Mouse (Mus musculus): ENCODE measurements at regions not wholly inside any gene's neighbourhood (a gene's known extent, or its start where the extent isn't known, plus 50 kb on each side); places are given as distances from the start of the nearest gene placed in this dataset.

DNA sequence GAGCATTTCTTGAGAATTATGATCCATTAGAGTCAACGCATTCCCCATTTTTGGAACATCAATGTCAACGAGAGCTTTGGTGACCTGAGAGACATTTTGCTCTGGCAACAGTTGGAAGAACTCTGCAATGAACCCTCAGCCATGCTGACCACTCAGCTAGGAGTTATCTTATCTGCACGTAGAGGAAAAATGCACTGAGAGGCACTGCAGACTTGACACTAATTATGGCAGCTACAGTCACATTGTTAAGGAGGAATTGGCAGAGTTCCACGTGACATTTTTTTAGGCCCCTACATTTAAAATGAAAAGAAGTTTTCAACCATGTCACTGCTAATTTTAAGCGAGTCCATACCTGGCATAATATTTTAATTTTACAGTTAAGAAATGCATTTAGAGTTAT lies 197.6 kb upstream of the Tas2r134 start:
- H3K4me2 ChIP-seq (replicated peaks; ENCODE audit: low read depth, low read length) = no peak overlapping the region
- no peaks in the 10 kb centered on the region for H3K27me3 ChIP-seq (ENCODE audit: insufficient read depth, low read length)
- no peak for ATAC-seq (ENCODE audit: low FRiP score, low TSS enrichment)
- H3K9ac ChIP-seq (replicated peaks; ENCODE audit: low read length) = no peak overlapping the region
- WGBS = 61% methylated on average over 5 of the region's 5 CpGs
- H3K4me1 ChIP-seq (ENCODE audit: insufficient read depth, low read length) = no peaks in the 10 kb centered on the region
- H3K27ac ChIP-seq (ENCODE audit: low read length) = no peak overlapping the region
- no peaks in the 10 kb centered on the region for H3K36me3 ChIP-seq (ENCODE audit: insufficient read depth, low read length)
- H3K4me3 ChIP-seq (ENCODE audit: low read length) = no peak overlapping the region
- 0 out of 2 replicates have a peak, but pooled peaks cover 4% of the 10 kb centered on the region for H3K9me3 ChIP-seq (ENCODE audit: low read length)

- Histone ChIP-seq H3K36me3 (ENCODE audit: insufficient read depth, low read length) (no peaks in the 10 kb centered on the region), H3K4me3 (ENCODE audit: low read length) (no peak overlapping the region), H3K9ac (replicated peaks; ENCODE audit: low read length) (no peak overlapping the region), H3K4me1 (ENCODE audit: insufficient read depth, low read length) (peaks cover 17% of the 10 kb centered on the region), H3K27ac (ENCODE audit: low read length) (no peak overlapping the region), H3K27me3 (ENCODE audit: insufficient read depth, low read length) (no peaks in the 10 kb centered on the region), H3K9me3 (ENCODE audit: low read length) (no peaks in the 10 kb centered on the region), H3K4me2 (replicated peaks; ENCODE audit: low read depth, low read length) (no peak overlapping the region)
- WGBS = 17% methylated on average over 6 of the region's 6 CpGs
- peak; percentile 82 for ATAC-seq (ENCODE audit: low FRiP score, low TSS enrichment)
These were observed 204.9 kb upstream of the Tas2r134 start for GRCm38 (mm10) chr2:51422442-51422841.

DNA sequence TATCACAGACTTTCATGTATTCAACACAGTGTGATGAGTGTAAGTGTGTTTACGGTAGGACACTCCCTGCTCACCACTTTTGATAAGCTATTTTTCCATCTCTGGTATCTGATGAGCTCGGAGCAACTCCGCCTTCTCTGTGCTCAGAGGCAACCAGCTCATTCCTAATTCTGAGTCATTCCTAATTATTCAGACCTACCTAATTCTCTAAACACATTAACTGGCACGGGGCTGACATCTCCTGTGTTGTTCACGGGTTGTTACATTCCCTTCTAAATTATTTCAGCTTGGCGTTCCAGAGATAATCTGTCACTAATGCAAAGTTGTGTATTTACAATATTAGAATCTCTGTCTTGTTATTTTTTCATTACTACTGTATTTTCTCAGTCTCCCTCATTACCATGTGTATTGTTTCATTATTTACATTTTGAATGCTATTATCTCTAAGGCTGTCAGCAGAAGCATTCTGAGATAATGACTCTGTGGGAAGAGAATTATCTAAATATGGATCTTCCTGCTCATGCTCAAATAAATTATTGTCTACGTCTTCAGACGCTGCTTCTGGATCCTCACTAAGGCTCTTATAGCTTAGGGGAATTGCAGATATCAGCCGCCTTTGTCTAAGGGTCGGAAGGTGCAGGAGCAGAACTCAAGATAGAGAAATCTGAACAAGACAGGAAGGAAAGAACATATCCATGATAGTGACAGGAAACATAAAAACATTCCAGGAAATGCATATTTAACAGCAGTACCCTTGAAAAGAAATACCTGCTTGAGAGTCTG lies 209.2 kb upstream of the Tas2r134 start:
- no peak overlapping the region for H3K4me2 ChIP-seq (replicated peaks; ENCODE audit: low read depth, low read length)
- no peaks in the 10 kb centered on the region for H3K27me3 ChIP-seq (ENCODE audit: insufficient read depth, low read length)
- ATAC-seq (ENCODE audit: low FRiP score, low TSS enrichment) = no peak
- H3K9me3 ChIP-seq (ENCODE audit: low read length) = no peaks in the 10 kb centered on the region
- 70% methylated on average over 10 of the region's 10 CpGs for WGBS
- no peaks in the 10 kb centered on the region for H3K36me3 ChIP-seq (ENCODE audit: insufficient read depth, low read length)
- no peak overlapping the region for H3K9ac ChIP-seq (replicated peaks; ENCODE audit: low read length)
- no peak overlapping the region for H3K27ac ChIP-seq (ENCODE audit: low read length)
- H3K4me1 ChIP-seq (ENCODE audit: insufficient read depth, low read length) = peaks cover 13% of the 10 kb centered on the region
- H3K4me3 ChIP-seq (ENCODE audit: low read length) = no peak overlapping the region

GRCm38 (mm10) chr2:51388390-51388789 lies 238.9 kb upstream of the Tas2r134 start:
- 86% methylated on average over 9 of the region's 9 CpGs for WGBS

DNA sequence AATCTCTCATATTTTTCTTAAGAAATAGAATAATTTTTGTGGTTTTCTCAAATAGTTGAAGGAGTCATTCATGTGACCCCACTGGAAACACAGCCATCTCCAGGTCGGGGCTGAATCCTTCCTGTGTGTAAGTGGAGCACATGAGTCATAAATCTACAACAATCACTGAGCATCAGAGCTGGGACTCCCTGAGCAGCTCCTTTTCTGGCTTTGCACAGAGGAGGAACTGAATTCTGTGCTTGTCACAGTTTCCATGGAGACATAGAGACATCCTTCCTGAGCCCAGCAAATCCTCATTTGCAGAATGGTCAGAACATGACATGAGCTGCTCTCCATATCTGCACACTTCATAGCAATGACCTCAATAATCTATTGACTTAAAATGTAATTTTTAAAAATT lies 238.2 kb upstream of the Rnd3 start:
- H3K4me2 ChIP-seq (replicated peaks; ENCODE audit: low read depth, low read length) = no peak overlapping the region
- no peak for ATAC-seq (ENCODE audit: low FRiP score, low TSS enrichment)
- no peaks in the 10 kb centered on the region for H3K4me1 ChIP-seq (ENCODE audit: insufficient read depth, low read length)
- no peak overlapping the region for H3K9ac ChIP-seq (replicated peaks; ENCODE audit: low read length)
- no peaks in the 10 kb centered on the region for H3K9me3 ChIP-seq (ENCODE audit: low read length)
- H3K4me3 ChIP-seq (ENCODE audit: low read length) = no peak overlapping the region
- no peaks in the 10 kb centered on the region for H3K36me3 ChIP-seq (ENCODE audit: insufficient read depth, low read length)
- H3K27ac ChIP-seq (ENCODE audit: low read length) = no peak overlapping the region
- WGBS = 19% methylated on average over 1 of the region's 1 CpGs
- H3K27me3 ChIP-seq (ENCODE audit: insufficient read depth, low read length) = no peaks in the 10 kb centered on the region

More at GRCm38 (mm10) chr2:51388390-51388789, 238.9 kb upstream of the Tas2r134 start:
- Histone ChIP-seq H3K27ac (ENCODE audit: low read length) (no peak overlapping the region), H3K9ac (replicated peaks; ENCODE audit: low read length) (no peak overlapping the region), H3K4me3 (ENCODE audit: low read length) (no peak overlapping the region), H3K9me3 (ENCODE audit: low read length) (no peaks in the 10 kb centered on the region), H3K4me1 (ENCODE audit: insufficient read depth, low read length) (no peaks in the 10 kb centered on the region), H3K36me3 (ENCODE audit: insufficient read depth, low read length) (no peaks in the 10 kb centered on the region), H3K27me3 (ENCODE audit: insufficient read depth, low read length) (no peaks in the 10 kb centered on the region), H3K4me2 (replicated peaks; ENCODE audit: low read depth, low read length) (no peak overlapping the region)
- no peak for ATAC-seq (ENCODE audit: low FRiP score, low TSS enrichment)

- no peaks in the 10 kb centered on the region for H3K4me1 ChIP-seq (ENCODE audit: insufficient read depth, low read length)
- H3K27me3 ChIP-seq (ENCODE audit: insufficient read depth, low read length) = no peaks in the 10 kb centered on the region
- WGBS = 86% methylated on average over 4 of the region's 4 CpGs
- H3K4me3 ChIP-seq (ENCODE audit: low read length) = no peak overlapping the region
- H3K9ac ChIP-seq (replicated peaks; ENCODE audit: low read length) = no peak overlapping the region
- H3K9me3 ChIP-seq (ENCODE audit: low read length) = no peaks in the 10 kb centered on the region
- H3K36me3 ChIP-seq (ENCODE audit: insufficient read depth, low read length) = no peaks in the 10 kb centered on the region
- no peak overlapping the region for H3K27ac ChIP-seq (ENCODE audit: low read length)
- ATAC-seq (ENCODE audit: low FRiP score, low TSS enrichment) = no peak
- H3K4me2 ChIP-seq (replicated peaks; ENCODE audit: low read depth, low read length) = no peak overlapping the region
These were observed 227.7 kb upstream of the Rnd3 start for GRCm38 (mm10) chr2:51376597-51376996.

DNA sequence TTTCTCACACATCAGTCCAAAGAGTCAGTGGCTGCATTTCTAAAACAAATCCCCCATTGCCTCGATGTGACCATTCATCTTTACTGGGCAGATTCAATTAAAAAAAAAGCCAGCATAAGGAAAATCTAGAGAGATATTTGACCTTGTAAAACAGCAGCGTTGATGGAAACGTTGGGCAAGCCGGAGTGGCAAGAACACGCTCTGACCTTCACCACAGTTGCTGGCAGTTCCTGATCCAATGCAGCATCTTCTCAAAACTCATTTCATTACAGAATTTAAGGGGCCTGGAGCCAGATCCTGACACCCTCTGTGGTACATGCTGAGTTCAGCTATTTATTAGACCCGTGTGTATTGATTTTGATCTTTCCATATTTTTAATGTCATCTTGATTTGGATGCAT lies 225.7 kb upstream of the Rnd3 start:
- no peak overlapping the region for H3K9ac ChIP-seq (replicated peaks; ENCODE audit: low read length)
- no peak overlapping the region for H3K27ac ChIP-seq (ENCODE audit: low read length)
- no peak overlapping the region for H3K4me2 ChIP-seq (replicated peaks; ENCODE audit: low read depth, low read length)
- 88% methylated on average over 6 of the region's 6 CpGs for WGBS
- H3K4me1 ChIP-seq (ENCODE audit: insufficient read depth, low read length) = no peaks in the 10 kb centered on the region
- H3K36me3 ChIP-seq (ENCODE audit: insufficient read depth, low read length) = no peaks in the 10 kb centered on the region
- no peaks in the 10 kb centered on the region for H3K9me3 ChIP-seq (ENCODE audit: low read length)
- ATAC-seq (ENCODE audit: low FRiP score, low TSS enrichment) = no peak
- no peaks in the 10 kb centered on the region for H3K27me3 ChIP-seq (ENCODE audit: insufficient read depth, low read length)
- H3K4me3 ChIP-seq (ENCODE audit: low read length) = no peak overlapping the region

DNA sequence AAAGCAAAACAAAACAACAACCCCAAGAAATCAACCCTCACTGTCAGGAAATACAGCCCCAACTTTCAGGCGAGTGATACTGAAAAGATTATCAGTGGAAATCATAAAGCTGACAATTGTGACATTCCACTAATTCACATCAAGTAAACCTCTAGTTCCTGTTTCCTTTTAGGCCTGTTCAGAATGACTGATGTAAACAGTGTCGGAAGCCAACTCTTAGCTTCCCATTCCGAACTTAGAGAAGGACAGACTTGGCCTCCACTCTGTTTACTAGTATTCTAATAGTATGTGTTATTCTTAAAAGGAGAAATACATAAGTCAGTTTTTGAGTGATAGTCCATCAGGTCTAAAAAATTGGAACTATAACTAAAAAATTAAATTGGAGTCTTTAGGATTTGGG lies 223.9 kb upstream of the Rnd3 start:
- Histone ChIP-seq H3K27ac (ENCODE audit: low read length) (no peak overlapping the region), H3K4me1 (ENCODE audit: insufficient read depth, low read length) (no peaks in the 10 kb centered on the region), H3K4me3 (ENCODE audit: low read length) (no peak overlapping the region), H3K27me3 (ENCODE audit: insufficient read depth, low read length) (no peaks in the 10 kb centered on the region), H3K9ac (replicated peaks; ENCODE audit: low read length) (no peak overlapping the region), H3K4me2 (replicated peaks; ENCODE audit: low read depth, low read length) (no peak overlapping the region), H3K9me3 (ENCODE audit: low read length) (no peaks in the 10 kb centered on the region), H3K36me3 (ENCODE audit: insufficient read depth, low read length) (no peaks in the 10 kb centered on the region)
- 53% methylated on average over 3 of the region's 3 CpGs for WGBS
- ATAC-seq (ENCODE audit: low FRiP score, low TSS enrichment) = no peak

- 60% methylated on average over 9 of the region's 9 CpGs for WGBS
- Histone ChIP-seq H3K4me3 (ENCODE audit: low read length) (no peak overlapping the region), H3K4me1 (ENCODE audit: insufficient read depth, low read length) (no peaks in the 10 kb centered on the region), H3K27ac (ENCODE audit: low read length) (no peak overlapping the region), H3K27me3 (ENCODE audit: insufficient read depth, low read length) (no peaks in the 10 kb centered on the region), H3K4me2 (replicated peaks; ENCODE audit: low read depth, low read length) (no peak overlapping the region), H3K36me3 (ENCODE audit: insufficient read depth, low read length) (no peaks in the 10 kb centered on the region), H3K9me3 (ENCODE audit: low read length) (no peaks in the 10 kb centered on the region), H3K9ac (replicated peaks; ENCODE audit: low read length) (no peak overlapping the region)
- no peak for ATAC-seq (ENCODE audit: low FRiP score, low TSS enrichment)
These were observed 214.1 kb upstream of the Rnd3 start for GRCm38 (mm10) chr2:51362825-51363616.

DNA sequence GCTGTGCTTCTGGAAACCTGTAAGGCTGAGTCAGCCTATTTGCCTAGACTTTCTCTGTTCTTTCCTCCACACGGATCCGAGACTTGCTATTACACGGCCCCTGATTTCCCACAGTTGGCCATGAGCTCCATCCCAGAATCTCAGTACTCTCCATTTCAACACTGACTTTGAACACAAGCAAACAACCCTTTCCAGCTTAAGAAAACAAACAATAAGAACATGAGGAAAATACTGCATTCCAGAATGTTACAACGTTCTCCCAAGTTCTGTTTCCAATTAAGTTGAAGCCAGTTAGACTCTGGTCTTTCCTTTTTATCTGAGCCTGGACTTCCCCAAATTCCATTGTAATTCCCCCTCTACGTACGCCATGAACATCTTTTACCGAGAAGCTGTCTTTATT lies 206.4 kb upstream of the Rnd3 start:
- H3K9ac ChIP-seq (replicated peaks; ENCODE audit: low read length) = no peak overlapping the region
- H3K4me1 ChIP-seq (ENCODE audit: insufficient read depth, low read length) = no peaks in the 10 kb centered on the region
- H3K27ac ChIP-seq (ENCODE audit: low read length) = no peak overlapping the region
- H3K27me3 ChIP-seq (ENCODE audit: insufficient read depth, low read length) = no peaks in the 10 kb centered on the region
- 76% methylated on average over 7 of the region's 7 CpGs for WGBS
- no peaks in the 10 kb centered on the region for H3K9me3 ChIP-seq (ENCODE audit: low read length)
- no peaks in the 10 kb centered on the region for H3K36me3 ChIP-seq (ENCODE audit: insufficient read depth, low read length)
- ATAC-seq (ENCODE audit: low FRiP score, low TSS enrichment) = no peak
- no peak overlapping the region for H3K4me2 ChIP-seq (replicated peaks; ENCODE audit: low read depth, low read length)
- no peak overlapping the region for H3K4me3 ChIP-seq (ENCODE audit: low read length)

Data from kidney, embryonic 16.5 days (tissue).